Mouse (Mus musculus): ENCODE results near the gene Gns. TPM values are rescaled to one million over a fixed set of nuclear protein-coding genes. Genes with fewer than 3 reads are reported as not detected.

Gns gene
- polyA plus RNA-seq, 1 experiment from 2014 or later, result 63.2 TPM

DNA sequence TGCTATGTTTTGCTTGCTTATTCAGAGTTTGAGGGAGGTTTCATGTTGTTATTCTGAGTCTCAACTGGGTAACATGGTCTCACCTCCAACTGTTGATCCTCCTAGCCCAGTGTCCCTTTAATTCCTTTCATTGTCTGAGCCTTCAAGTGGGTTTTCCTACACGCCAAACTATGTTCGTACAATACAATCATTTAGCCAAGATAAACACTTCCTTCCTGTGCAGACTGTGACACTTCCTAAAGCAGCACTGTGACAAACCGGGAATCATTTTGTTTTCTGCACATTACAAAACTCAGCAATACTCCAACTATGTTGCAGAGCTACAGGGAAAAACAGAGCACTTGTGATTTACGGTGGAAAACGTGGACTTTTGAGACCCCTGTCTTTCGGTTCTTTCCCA is 21.0 kb upstream of the Gns start:
- Histone ChIP-seq H3K36me3 (ENCODE audit: insufficient read depth, low read length) (no peaks in the 10 kb centered on the region), H3K27ac (no peak overlapping the region), H3K4me3 (replicated peaks; ENCODE audit: low read depth, low read length) (no peak overlapping the region), H3K9ac (ENCODE audit: low read depth, low read length) (no peak overlapping the region), H3K4me2 (ENCODE audit: low read length) (no peak overlapping the region), H3K4me1 (replicated peaks; ENCODE audit: insufficient read depth, low read length) (no peaks in the 10 kb centered on the region), H3K27me3 (ENCODE audit: insufficient read depth, low read length) (no peaks in the 10 kb centered on the region), H3K9me3 (replicated peaks; ENCODE audit: low read length) (no peaks in the 10 kb centered on the region)
- DNase-seq (ENCODE audit: low spot score) (peak; percentile 78), ATAC-seq (replicated peaks; ENCODE audit: low FRiP score, low read depth) (no peak)
- no peak for TF ChIP-seq CTCF (IDR thresholded peaks at IDR 0.05; ENCODE audit: low read depth)
- WGBS, result 40% methylated on average over 6 of the region's 6 CpGs

DNA sequence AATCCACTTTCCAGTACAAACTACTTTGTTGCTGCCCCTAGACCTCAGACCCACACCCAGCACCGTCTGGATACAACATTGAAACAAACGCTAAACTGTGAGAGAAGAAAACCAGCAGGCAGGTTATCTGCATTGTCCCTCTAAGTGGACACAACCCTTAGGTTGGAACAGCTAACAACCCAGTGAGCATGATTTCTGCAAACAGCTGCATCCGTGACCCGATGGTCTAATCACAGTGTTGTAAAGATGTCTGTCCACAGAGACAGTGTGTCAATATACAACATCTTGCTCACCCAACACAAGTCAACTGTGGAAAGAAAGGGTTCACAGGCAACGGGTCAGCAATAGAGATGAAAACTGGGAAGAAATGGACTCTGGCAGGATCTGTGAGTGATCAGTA is 15.6 kb upstream of the Gns start:
- DNase-seq (ENCODE audit: low spot score) (no peak), ATAC-seq (replicated peaks; ENCODE audit: low FRiP score, low read depth) (no peak)
- H3K27ac ChIP-seq, result no peak overlapping the region
- H3K4me2 ChIP-seq (ENCODE audit: low read length), result no peak overlapping the region
- no peaks in the 10 kb centered on the region for H3K9me3 ChIP-seq (replicated peaks; ENCODE audit: low read length)
- TF ChIP-seq CTCF (IDR thresholded peaks at IDR 0.05; ENCODE audit: low read depth), result no peak
- no peaks in the 10 kb centered on the region for H3K36me3 ChIP-seq (ENCODE audit: insufficient read depth, low read length)
- H3K27me3 ChIP-seq (ENCODE audit: insufficient read depth, low read length), result no peaks in the 10 kb centered on the region
- no peak overlapping the region for H3K4me3 ChIP-seq (replicated peaks; ENCODE audit: low read depth, low read length)
- H3K4me1 ChIP-seq (replicated peaks; ENCODE audit: insufficient read depth, low read length), result 0 out of 2 replicates have a peak, but pooled peaks cover 8% of the 10 kb centered on the region
- WGBS, result 44% methylated on average over 5 of the region's 5 CpGs
- no peak overlapping the region for H3K9ac ChIP-seq (ENCODE audit: low read depth, low read length)

DNA sequence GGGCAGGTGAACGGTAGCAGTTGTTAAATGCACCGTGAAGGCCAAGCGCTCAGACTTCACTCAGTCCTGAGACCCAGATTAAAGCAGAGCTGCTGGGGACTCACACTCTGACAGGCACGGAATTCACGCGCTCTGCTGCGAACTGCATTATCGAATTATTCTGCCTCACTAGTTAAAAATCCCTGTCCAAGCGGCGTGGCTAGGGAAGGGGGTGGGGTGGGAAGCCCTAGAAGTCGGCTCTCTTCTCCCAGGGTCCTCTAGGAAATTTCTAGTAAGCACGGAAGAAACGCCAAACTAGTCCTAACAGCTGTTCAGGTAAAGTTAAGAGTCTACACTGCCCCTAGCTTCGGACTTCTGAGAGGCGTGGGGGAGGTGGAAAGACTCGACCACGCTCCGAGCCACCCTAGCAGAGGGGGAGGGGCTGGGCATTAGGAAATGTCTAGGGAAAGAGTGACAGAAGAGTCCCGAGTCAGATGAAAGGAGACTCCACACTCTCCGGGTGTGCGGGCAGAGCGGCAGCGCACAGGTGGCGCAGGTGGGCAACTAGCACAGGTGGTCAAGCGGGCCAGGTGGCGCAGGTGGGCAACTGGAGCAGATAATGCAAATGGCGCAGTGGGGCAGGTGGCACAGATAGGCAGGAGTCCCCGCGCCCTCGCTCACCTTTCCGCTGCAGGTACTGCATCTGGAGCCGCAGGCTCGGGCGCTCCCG is 14.4 kb upstream of the Gns start:
- DNase-seq (ENCODE audit: low spot score) (peak; percentile 49), ATAC-seq (replicated peaks; ENCODE audit: low FRiP score, low read depth) (peak; percentile 62)
- H3K36me3 ChIP-seq (ENCODE audit: insufficient read depth, low read length), result no peaks in the 10 kb centered on the region
- H3K4me1 ChIP-seq (replicated peaks; ENCODE audit: insufficient read depth, low read length), result 0 out of 2 replicates have a peak, but pooled peaks cover 8% of the 10 kb centered on the region
- H3K9me3 ChIP-seq (replicated peaks; ENCODE audit: low read length), result no peaks in the 10 kb centered on the region
- no peaks in the 10 kb centered on the region for H3K27me3 ChIP-seq (ENCODE audit: insufficient read depth, low read length)
- peak overlapping the region; percentile 96 for H3K4me2 ChIP-seq (ENCODE audit: low read length)
- H3K27ac ChIP-seq, result no peak overlapping the region
- peak overlapping the region; percentile 60 for H3K9ac ChIP-seq (ENCODE audit: low read depth, low read length)
- peak overlapping the region; percentile 44 for H3K4me3 ChIP-seq (replicated peaks; ENCODE audit: low read depth, low read length)
- WGBS, result 4% methylated on average over 35 of the region's 35 CpGs
- no peak; the same call in 1 of the 2 replicates for TF ChIP-seq CTCF (IDR thresholded peaks at IDR 0.05; ENCODE audit: low read depth)

DNA sequence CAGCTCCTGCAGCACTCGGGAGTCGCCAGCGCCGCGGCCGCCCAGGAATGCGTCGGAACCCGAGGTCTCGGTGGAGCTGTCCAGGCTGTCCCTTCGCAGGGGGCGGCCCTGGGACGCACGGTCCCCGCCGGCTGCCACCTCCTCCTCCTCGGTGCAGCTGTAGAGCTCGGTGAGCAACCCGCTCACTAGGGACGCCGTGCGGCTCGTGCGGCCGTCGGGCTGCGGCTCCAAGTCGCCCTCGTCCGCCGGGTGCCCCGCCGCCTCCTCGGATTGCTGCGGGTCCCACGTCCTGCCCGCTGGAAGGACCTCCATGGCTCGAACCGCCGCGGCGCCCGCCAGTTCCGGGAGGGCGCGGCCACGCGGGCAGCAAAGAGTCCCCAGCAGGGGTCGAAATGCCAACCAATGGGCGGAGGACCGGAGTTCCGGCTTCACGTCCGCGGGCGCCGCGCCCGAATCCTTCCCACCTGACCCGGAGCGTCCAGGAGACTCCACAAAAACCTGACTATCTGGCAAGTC is 13.8 kb upstream of the Gns start, which contains the start of gene Tbc1d30:
Gene Tbc1d30, minus strand, starts transcription at position 213 of the 516 bp plus-strand sequence.
- no peaks in the 10 kb centered on the region for H3K9me3 ChIP-seq (replicated peaks; ENCODE audit: low read length)
- peak within 1 kb of the TSS; percentile 44 for H3K4me3 ChIP-seq (replicated peaks; ENCODE audit: low read depth, low read length)
- peak within 1 kb of the TSS; percentile 60 for H3K9ac ChIP-seq (ENCODE audit: low read depth, low read length)
- DNase-seq (ENCODE audit: low spot score), result no peak
- 0 out of 2 replicates have a peak, but pooled peaks cover 8% of the 10 kb centered on the region for H3K4me1 ChIP-seq (replicated peaks; ENCODE audit: insufficient read depth, low read length)
- H3K27me3 ChIP-seq (ENCODE audit: insufficient read depth, low read length), result no peaks in the 10 kb centered on the region
- peak within 1 kb of the TSS; percentile 96 for H3K4me2 ChIP-seq (ENCODE audit: low read length)
- under 1% methylated on average over 60 of the region's 61 CpGs for whole genome bisulfite sequencing
- no peak for TF ChIP-seq CTCF (IDR thresholded peaks at IDR 0.05; ENCODE audit: low read depth)
- ATAC-seq (replicated peaks; ENCODE audit: low FRiP score, low read depth), result peak; percentile 59
- no peak within 1 kb of the TSS for H3K27ac ChIP-seq
- no peaks in the 10 kb centered on the region for H3K36me3 ChIP-seq (ENCODE audit: insufficient read depth, low read length)

GRCm38 (mm10) chr10:121351692-121352290 is 13.1 kb upstream of the Gns start:
- Histone ChIP-seq H3K4me2 (ENCODE audit: low read length) (peak overlapping the region; percentile 96), H3K4me1 (replicated peaks; ENCODE audit: insufficient read depth, low read length) (0 out of 2 replicates have a peak, but pooled peaks cover 8% of the 10 kb centered on the region), H3K27me3 (ENCODE audit: insufficient read depth, low read length) (no peaks in the 10 kb centered on the region), H3K36me3 (ENCODE audit: insufficient read depth, low read length) (no peaks in the 10 kb centered on the region), H3K9ac (ENCODE audit: low read depth, low read length) (no peak overlapping the region; the same call in 1 of the 2 replicates), H3K27ac (no peak overlapping the region), H3K9me3 (replicated peaks; ENCODE audit: low read length) (no peaks in the 10 kb centered on the region), H3K4me3 (replicated peaks; ENCODE audit: low read depth, low read length) (peak overlapping the region; percentile 44)
- DNase-seq (ENCODE audit: low spot score), result no peak
- no peak for ATAC-seq (replicated peaks; ENCODE audit: low FRiP score, low read depth)
- TF ChIP-seq CTCF (IDR thresholded peaks at IDR 0.05; ENCODE audit: low read depth), result no peak
- WGBS, result 34% methylated on average over 15 of the region's 15 CpGs

GRCm38 (mm10) chr10:121360358-121360757 is 4.5 kb upstream of the Gns start:
- peaks cover 6% of the 10 kb centered on the region; the same call in 1 of the 2 replicates for H3K4me1 ChIP-seq (replicated peaks; ENCODE audit: insufficient read depth, low read length)
- no peak overlapping the region for H3K4me2 ChIP-seq (ENCODE audit: low read length)
- no peak overlapping the region for H3K4me3 ChIP-seq (replicated peaks; ENCODE audit: low read depth, low read length)
- ATAC-seq (replicated peaks; ENCODE audit: low FRiP score, low read depth) (no peak), DNase-seq (ENCODE audit: low spot score) (no peak)
- no peaks in the 10 kb centered on the region for H3K9me3 ChIP-seq (replicated peaks; ENCODE audit: low read length)
- H3K27ac ChIP-seq, result no peak overlapping the region
- WGBS, result 90% methylated on average over 2 of the region's 2 CpGs
- no peaks in the 10 kb centered on the region for H3K36me3 ChIP-seq (ENCODE audit: insufficient read depth, low read length)
- TF ChIP-seq CTCF (IDR thresholded peaks at IDR 0.05; ENCODE audit: low read depth), result 0 out of 2 replicates have a peak, but pooled peaks have one; percentile 20
- no peak overlapping the region for H3K9ac ChIP-seq (ENCODE audit: low read depth, low read length)
- no peaks in the 10 kb centered on the region for H3K27me3 ChIP-seq (ENCODE audit: insufficient read depth, low read length)

Data from kidney, postnatal 0 days (tissue).